Mouse (Mus musculus) liver (tissue): ENCODE data around the gene Hba-a2.

Experiments used
- DNase-seq: peaks from one replicate; pipeline ENCODE4 v3.0.0-alpha.2; 2020; ENCODE audit warnings: mixed read lengths

The Hba-a2 gene

DNA sequence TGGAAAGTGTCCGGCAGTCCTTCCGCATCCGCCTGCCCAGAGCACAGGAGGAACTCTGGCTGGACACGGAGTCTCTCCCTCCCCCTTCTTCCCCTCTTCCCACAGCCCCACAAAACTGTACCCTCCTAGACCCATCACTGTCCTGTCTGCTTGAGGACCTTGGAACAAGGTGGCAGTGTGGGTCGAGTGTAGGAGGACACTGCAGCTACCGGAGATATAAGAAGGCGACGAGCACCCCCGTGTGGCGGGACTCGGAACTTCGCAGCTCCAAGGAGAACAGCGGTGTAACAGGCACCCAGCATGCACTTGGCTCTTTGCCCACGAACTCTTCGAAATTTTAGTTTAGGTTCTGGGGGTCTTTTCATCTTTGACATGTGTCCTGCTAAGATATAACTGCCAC lies 28.3 kb downstream of the Hba-a2 start:
- peak; percentile 91 for DNase-seq

DNA sequence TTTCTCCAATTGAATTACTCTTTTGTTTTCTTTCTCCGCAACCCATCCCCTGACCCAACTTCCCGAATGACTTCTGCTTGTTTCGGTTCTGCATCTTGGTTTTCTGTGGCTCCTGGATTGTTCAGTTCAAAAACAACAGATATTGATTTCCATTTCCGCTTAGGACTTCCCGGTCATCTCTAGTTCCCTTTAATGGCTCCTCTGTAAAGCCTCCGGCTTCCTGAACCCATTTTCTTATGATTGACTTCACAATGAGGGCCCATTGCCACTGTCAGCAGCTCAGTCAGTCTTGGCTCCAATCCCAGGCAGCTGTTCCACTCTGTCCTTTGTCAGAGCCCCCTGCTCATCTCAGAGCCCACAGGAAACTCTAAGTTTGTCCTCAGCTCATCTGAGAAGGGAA lies 34.8 kb downstream of the Hba-a2 start:
- no peak for DNase-seq

GRCm38 (mm10) chr11:32331861-32332260 lies 35.6 kb downstream of the Hba-a2 start:
- DNase-seq: no peak

GRCm38 (mm10) chr11:32333235-32333634 lies 36.9 kb downstream of the Hba-a2 start:
- no peak for DNase-seq

GRCm38 (mm10) chr11:32336435-32336907 lies 40.2 kb downstream of the Hba-a2 start:
- DNase-seq: no peak

GRCm38 (mm10) chr11:32339131-32339531 lies 42.8 kb downstream of the Hba-a2 start:
- no peak for DNase-seq

GRCm38 (mm10) chr11:32340476-32341473 lies 44.5 kb downstream of the Hba-a2 start:
- DNase-seq: peak; percentile 62

- peak; percentile 60 for DNase-seq
These were observed 46.5 kb downstream of the Hba-a2 start for GRCm38 (mm10) chr11:32342770-32343191.

DNA sequence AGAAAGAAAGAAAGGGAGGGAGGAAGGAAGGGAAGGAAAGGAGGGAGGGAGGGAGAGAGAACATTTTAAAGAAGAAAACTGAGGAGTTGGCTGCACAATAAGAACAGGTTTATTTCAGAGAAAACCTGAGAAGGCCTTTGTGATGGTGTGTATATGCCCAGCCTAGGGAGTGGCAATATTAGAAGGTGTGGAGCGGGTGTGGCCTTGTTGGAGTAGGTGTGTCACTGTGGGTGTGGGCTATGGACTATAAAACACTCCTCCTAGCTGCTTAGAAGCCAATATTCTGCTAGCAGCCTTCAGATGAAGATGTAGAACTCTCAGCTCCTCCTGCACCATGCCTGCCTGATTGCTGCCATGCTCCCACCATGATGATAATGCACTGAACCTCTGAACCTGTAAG lies 47.1 kb downstream of the Hba-a2 start:
- no peak for DNase-seq

DNA sequence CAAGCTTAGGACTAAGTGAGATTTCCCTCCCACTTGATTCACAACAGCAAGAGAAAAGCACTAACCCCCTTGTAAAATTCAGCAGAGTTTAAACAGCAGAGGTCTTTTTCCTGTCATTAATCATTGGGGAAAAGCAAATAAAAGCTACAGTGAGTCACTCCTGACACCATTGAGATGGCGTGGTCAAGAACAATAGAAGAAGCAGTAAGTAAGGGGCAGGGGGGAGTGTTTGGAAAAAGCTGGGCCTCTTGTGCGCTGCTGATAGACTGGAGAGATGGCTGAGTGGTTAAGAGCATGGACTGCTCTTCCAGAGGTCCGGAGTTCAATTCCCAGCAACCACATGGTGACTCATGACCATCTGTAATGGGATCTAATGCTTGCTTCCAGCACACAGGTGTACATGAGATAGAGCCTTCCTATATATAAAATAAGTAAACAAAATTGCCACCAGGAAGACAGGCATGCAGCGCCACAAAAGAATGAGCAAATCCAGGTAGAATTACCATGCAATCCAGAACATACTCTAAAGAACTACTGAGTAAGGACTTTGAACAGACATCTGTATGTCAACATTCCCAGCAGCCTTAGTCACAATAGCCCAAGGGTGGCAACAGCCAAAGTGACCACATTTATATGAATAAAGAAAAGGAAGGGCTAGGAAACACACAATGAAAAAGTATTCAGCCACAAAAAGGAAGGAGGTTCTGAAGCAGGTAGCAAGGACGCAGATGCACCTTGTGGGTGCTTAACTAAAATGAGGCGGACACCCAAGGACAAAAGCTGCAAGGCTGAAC lies 49.4 kb downstream of the Hba-a2 start:
- DNase-seq: no peak
